Mouse (Mus musculus): Measurements from ENCODE around the gene Tsc2.

Gene Tsc2

DNA sequence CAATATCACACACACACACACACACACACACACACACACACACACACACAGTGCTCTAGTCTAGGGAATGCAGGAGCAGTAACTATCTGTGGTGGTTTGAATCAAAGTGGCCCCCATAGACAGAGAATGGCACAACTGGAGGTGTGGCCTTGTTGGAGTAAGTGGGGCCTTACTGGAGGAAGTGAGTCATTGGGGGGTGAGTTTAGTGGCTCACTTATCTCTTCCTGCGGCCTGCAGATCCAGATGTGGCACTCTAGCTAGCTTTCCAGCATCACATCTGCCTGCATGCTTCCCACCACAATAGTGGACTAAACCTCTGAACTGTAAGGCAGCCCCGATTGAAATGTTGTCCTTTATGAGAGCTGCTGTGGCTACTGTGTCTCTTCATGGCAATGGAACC lies 21.7 kb downstream of the Tsc2 start:
- DNase-seq (ENCODE audit: low read depth, low spot score) = no peak

DNA sequence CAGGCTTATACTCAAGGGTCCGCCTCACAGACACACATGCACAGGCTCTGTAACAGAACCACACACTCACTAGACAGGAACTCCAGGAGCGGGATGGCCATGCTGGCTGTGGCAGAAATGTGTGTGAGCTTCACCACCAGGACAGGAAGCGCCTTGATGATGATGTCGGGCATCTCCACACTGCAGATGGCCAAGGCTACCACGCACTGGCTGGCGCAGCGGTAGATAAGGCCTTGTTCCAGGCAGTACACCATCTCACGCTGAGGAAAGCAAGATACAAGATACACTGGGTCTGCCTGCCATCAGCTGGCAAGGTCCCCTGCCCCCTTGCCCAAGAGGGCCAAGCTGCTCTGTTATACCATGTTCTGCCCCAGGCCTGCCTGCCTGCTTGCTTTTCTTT lies 23.6 kb downstream of the Tsc2 start:
- no peak for DNase-seq (ENCODE audit: low read depth, low spot score)

DNA sequence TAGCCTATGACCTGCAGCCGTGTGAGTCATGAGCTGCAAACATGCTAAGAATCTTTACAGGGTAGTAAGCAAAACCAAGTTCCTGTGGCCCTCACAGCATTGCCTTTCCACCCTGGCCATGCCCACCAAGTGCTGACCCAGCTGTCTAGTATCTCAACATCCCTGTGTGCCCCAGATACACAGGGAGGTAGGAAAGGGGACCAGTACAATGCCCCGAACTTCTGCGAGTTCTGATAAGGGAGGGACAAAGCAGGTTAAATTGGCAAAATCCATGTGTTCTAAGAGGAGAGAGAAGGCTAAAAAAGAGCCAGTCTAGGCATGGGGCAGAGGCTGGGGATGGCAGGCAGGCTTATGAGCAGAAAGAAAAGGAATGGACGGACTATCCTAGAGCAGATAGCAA lies 24.1 kb downstream of the Tsc2 start:
- DNase-seq (ENCODE audit: low read depth, low spot score) = no peak

GRCm38 (mm10) chr17:24604557-24604956 lies 27.9 kb downstream of the Tsc2 start:
- DNase-seq (ENCODE audit: low read depth, low spot score) = no peak

GRCm38 (mm10) chr17:24603961-24604360 lies 28.5 kb downstream of the Tsc2 start:
- DNase-seq (ENCODE audit: low read depth, low spot score) = no peak

- no peak for DNase-seq (ENCODE audit: low read depth, low spot score)
Observed at GRCm38 (mm10) chr17:24600502-24600901, 31.9 kb downstream of the Tsc2 start.

- DNase-seq (ENCODE audit: low read depth, low spot score) = no peak
Observed at GRCm38 (mm10) chr17:24597989-24598388, 34.4 kb downstream of the Tsc2 start.

DNA sequence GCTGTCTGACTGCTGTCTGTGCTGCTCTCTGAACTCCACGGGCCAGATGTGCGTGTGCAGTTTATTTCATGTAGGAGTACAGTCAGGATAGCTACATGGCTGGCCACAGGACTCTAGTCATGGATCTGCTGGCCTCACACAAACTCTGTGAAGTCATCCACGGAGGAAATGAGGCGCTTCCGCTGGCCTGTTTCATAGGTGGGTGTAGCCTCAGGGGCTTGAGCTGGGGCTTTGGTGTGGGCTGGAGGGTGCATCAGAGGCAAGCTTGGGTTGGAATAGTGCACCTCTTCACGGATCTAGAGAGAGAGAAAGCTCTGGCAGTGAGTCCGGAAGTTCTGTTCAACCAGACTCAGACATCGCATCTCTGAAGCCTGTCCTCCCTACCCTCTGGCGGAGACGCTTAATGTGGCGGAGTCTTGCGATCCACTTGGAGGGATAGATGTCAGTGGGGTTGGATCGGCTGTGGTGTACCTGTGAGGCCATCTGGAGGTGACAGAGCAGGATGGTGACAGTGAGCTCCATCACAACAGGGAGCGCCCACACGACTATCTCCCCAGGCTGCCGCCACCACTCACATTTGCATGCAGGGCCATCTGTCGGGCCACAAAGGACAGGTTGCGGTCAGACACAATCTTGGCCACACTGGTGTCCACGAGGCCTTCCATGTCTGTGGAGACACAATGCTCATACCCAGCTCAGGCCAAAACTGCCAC lies 35.8 kb downstream of the Tsc2 start:
- no peak for DNase-seq (ENCODE audit: low read depth, low spot score)

GRCm38 (mm10) chr17:24596073-24596466 lies 36.4 kb downstream of the Tsc2 start:
- no peak for DNase-seq (ENCODE audit: low read depth, low spot score)

DNA sequence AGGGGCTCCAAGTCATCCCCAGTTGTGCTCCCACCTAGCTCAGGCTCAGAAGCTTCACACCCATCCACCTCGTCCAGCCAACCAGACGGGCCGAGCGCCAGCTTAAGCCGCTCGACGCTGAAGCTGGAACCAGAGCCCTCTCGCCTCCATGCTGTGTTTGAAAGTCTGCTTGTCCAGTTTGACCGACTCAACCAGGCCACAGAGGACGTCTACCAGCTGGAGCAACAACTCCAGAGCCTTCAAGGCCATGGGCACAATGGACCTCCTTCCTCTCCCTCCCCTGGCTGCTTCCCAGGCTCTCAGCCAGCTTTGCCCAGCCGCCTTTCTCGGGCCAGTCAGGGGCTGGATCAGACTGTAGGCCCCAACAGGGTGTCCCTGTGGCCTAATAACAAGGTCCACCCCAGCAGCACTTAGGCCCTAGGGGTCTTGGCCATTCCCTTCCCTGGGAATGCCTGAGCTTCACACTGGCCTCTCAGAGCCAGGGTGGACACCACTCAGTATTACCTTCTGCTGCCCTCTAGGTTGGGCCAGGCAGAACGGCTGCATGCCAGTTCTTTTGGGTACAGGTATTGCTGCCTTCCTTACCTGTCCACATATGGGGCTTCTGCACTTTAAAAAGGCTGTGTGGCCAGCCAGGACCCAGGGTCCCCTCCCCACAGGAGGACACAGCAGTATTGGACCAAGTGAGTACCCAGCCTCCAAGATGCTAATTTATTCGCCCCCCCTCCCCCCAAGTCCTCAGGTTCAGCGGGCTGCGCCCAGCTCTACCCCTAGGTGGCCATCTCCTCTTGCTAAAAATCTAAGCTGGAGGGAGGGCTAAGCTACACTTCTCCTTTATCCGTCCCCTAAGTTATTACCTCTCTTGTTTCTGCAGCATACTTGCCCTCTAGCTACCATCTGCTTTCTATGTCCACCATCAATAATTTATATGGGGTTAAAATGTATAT lies 37.0 kb downstream of the Tsc2 start:
- no peak for DNase-seq (ENCODE audit: low read depth, low spot score)

DNA sequence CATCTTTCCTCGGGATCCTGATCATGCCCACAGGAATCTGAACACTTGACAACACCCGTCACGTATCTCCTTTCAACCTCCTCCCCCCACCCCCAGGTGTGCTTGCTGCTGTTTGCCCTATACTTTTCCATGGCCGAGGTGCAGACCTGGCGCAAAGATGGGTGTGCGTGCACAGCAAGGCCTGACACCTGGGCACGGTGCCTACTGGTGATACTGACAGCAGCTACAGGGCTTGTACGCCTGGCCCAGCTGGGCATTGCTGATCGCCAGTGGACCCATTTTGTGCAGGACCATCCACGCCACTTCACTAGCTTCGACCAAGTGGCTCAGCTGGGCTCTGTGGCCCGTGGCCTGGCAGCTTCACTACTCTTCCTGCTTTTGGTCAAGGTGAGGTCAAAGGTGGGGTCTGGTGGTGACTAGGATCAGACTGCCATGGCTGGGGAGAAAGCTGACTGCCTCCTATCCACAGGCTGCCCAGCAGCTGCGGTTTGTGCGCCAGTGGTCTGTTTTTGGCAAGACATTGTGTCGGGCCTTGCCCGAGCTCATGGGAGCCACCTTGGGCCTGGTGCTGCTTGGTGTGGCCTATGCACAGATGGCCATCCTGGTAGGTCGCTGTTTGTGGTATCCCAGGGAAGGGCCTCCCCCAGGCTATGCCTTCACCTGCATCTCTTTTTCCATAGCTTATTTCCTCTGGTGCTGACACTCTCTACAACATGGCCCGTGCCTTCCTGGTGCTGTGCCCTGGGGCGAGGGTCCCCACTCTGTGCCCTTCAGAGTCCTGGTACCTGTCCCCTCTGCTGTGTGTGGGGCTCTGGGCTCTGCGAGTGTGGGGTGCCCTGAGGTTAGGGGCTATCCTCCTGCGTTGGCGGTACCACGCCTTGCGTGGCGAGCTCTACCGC lies 38.2 kb downstream of the Tsc2 start:
- DNase-seq (ENCODE audit: low read depth, low spot score) = no peak

GRCm38 (mm10) chr17:24593248-24593647 lies 39.2 kb downstream of the Tsc2 start:
- DNase-seq (ENCODE audit: low read depth, low spot score) = no peak

- no peak for DNase-seq (ENCODE audit: low read depth, low spot score)
Observed at GRCm38 (mm10) chr17:24591695-24592094, 40.7 kb downstream of the Tsc2 start.

GRCm38 (mm10) chr17:24590943-24591342 lies 41.5 kb downstream of the Tsc2 start:
- no peak for DNase-seq (ENCODE audit: low read depth, low spot score)

DNA sequence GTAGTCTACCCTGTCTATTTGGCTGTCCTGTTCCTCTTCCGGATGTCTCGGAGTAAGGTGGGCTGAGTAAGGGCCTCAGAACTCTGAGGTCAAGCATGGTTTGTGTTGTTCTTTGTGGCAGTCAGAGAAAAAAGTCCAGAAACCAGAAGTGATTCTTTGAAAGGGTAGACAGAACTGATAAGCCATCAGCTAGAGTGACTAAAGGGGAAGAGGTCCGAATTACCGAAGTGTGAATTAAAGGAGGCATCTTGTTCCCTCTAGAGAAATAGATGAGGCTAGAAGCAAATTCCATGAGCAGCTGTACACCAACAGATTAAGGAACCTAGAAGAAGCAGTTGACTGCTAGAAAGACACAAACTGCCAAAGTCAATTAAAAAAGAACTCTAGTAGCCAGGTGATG lies 45.9 kb downstream of the Tsc2 start:
- DNase-seq (ENCODE audit: low read depth, low spot score) = no peak

DNA sequence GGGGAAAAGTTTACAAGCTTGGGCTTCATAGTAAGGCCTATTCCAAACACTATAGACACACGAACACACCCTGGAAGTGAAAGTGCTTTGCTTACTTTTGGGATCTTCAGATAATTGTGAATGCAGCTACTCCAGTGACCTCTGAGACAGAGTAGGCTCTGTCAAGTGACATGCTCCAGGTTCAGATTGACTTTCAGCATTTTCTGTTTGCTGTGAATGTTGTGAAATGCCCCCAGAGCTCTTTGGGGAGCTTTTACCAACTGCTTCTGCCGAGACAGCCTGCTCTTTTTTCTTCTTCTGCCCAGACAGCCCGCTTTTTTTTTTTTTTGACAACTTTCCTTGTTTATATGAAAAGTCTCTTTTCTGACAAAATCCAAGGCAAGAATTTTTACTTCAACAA lies 47.9 kb downstream of the Tsc2 start:
- DNase-seq (ENCODE audit: low read depth, low spot score) = no peak

DNA sequence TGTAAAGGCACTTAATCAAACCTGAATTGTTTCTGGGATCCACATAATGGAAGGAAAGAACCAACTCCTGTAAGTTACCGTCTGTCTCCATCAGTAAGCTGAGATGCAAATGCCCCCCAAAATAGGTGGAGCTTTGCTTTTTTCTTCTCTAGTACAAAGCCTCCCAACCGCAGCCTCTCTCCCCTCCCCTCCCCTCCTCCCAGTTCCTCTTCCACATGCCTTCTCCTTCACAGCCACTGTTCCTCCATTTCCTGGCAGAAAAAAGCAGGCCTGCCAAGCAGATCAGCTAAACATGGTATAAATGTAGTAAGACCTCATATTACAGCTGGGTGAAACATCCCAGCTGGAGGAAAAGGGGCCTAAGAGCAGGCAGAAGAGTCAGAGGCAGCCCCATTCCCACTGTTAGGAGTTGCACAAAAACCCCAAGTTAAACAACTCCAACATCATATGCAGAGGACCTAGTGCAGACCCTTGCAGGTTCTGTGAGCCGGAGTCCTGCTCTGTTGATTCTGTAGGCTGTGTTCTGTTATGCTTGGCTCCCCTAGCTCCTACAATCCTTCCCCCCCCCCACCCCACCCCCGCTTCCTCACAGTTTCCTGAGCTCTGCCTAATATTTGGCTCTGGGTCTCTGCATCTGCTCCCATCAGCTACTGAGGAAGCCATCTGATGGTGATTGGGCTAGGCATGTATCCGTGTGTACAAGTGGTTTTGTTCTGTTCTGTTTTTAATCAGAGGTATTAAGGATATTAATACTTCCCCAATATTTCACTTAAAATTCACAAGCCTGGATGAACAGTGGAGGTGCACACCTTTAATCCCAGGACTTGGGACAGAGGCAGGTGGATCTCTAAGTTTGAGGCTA lies 48.6 kb downstream of the Tsc2 start:
- DNase-seq (ENCODE audit: low read depth, low spot score) = no peak

DNA sequence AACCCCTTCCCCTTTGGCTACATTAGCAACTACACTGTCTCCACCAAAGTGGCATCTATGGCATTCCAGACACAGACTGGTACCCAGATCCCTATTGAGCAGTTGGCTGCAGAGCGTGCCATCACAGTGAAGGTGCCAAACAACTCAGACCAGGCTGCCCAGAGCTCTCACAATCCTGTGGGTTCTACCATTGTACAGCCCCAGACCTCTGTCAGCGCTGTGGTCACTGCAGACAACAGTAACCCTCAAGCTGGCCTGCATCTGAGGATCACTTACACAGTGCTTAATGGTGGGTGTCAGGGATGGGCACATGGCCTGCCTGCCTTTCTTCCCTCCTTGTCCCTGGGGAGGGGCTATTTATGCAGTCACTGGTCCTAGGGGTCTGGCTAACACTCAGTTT lies 52.1 kb downstream of the Tsc2 start:
- DNase-seq (ENCODE audit: low read depth, low spot score) = no peak

GRCm38 (mm10) chr17:24579532-24579931 lies 52.9 kb downstream of the Tsc2 start:
- no peak for DNase-seq (ENCODE audit: low read depth, low spot score)

DNA sequence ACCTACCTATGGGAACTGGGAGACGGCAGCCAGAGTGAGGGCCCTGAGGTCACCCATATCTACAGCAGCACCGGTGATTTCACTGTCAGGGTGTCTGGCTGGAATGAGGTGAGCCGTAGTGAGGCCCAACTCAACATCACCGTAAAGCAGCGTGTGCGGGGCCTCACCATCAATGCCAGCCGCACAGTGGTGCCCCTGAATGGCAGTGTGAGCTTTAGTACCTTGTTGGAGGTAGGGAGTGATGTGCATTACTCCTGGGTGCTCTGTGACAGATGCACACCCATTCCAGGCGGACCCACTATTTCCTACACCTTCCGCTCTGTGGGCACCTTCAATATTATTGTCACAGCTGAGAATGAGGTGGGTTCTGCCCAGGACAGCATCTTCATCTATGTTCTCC lies 58.6 kb downstream of the Tsc2 start:
- no peak for DNase-seq (ENCODE audit: low read depth, low spot score)

GRCm38 (mm10) chr17:24572651-24573245 lies 59.7 kb downstream of the Tsc2 start:
- no peak for DNase-seq (ENCODE audit: low read depth, low spot score)
